Mouse (Mus musculus): ENCODE data around the gene Fcrla. TPM values are rescaled to one million over a fixed set of nuclear protein-coding genes. Genes with fewer than 3 reads are reported as not detected.
A peak's percentile ranks its signal among the peaks of the same experiment; 100 is the strongest.

Fcrla gene
- total and polyA plus RNA-seq, 3 experiments: 0.39 to 2.2 (median 0.89) TPM

DNA sequence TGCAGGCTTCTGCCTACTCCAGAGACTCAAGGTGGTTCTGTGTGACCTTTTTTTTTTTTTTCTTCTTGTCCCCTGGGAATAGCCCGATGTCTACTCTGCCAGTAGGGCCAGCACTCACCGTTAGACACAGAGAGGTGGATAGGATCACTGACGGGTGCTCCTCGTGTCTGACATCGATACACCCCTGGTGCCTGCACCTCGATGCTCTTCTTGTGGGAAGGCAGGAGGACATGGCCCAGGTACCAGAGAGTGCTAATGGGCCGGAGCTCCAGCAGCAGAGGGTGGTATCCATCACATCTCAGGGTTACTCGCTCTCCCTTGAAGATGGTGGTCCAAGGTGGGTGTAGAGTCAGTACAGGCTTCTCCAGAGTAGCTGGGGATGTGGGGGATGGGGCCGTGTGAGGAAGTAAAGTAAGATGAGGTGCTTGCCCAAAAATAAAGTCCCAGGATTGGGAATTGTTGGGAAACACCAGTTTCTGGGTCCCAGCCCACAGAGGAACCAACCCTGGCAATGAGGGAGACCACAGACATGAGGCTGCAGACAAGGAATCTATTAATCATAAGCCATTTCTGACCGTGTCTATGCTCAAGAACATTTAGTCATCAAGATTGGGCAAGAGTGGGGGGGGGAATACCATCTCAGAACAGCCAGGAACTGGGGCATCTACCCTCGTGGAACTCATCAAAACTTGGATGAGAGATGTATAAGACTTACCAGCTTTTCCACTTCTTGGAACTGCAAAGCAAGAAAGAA lies 15.3 kb downstream of the Fcrla start:
- WGBS: 84% methylated on average over 11 of the region's 11 CpGs
- no peak for TF ChIP-seq POLR2A (IDR thresholded peaks at IDR 0.05; ENCODE audit: insufficient read depth, low read depth, low read length)
- TF ChIP-seq CTCF (IDR thresholded peaks at IDR 0.05): no peak
- TF ChIP-seq EP300 (IDR thresholded peaks at IDR 0.05; ENCODE audit: insufficient read depth, low read depth, low read length): no peak
- peaks cover 10% of the 10 kb centered on the region for H3K27me3 ChIP-seq (ENCODE audit: control insufficient read depth, insufficient read depth, low read length)
- no peak overlapping the region for H3K27ac ChIP-seq
- H3K4me1 ChIP-seq (ENCODE audit: control insufficient read depth, insufficient read depth, low read length): no peaks in the 10 kb centered on the region; the same call in 1 of the 2 replicates
- no peak overlapping the region for H3K4me3 ChIP-seq
- no peaks in the 10 kb centered on the region for H3K36me3 ChIP-seq (ENCODE audit: control insufficient read depth, insufficient read depth, low read length)
- intact Hi-C loops (cut with DNase I): no loop called here
- no peak for DNase-seq
- no peaks in the 10 kb centered on the region for H3K79me2 ChIP-seq (replicated peaks; ENCODE audit: control insufficient read depth, insufficient read depth, low read length)
- no peak overlapping the region for H3K9ac ChIP-seq (ENCODE audit: low read depth, low read length)

DNA sequence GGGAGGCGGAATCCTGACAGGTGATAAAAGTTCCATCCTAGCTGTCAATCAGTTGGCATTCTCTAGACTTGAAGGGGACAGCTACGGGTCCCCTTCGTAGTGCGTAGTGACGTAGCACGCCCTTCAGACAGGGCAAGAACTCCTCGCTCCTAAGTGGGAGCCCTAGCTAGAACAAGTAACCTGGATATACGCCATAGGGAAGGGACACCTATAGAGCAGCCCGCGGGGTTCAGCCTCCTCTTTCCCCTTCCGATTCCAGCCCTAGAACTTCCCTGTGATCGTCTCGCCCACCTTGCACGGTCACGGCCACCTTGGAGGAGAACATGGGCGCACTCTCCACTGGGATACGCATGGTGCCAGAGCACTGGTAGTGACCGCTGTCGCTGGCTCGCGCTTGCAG lies 19.0 kb downstream of the Fcrla start:
- Histone ChIP-seq H3K4me3 (peak overlapping the region; percentile 16), H3K9ac (ENCODE audit: low read depth, low read length) (no peak overlapping the region), H3K79me2 (replicated peaks; ENCODE audit: control insufficient read depth, insufficient read depth, low read length) (no peaks in the 10 kb centered on the region), H3K27me3 (ENCODE audit: control insufficient read depth, insufficient read depth, low read length) (peaks cover 11% of the 10 kb centered on the region), H3K36me3 (ENCODE audit: control insufficient read depth, insufficient read depth, low read length) (no peaks in the 10 kb centered on the region), H3K27ac (no peak overlapping the region), H3K4me1 (ENCODE audit: control insufficient read depth, insufficient read depth, low read length) (no peaks in the 10 kb centered on the region; the same call in 1 of the 2 replicates)
- intact Hi-C loops (cut with DNase I): no loop called here
- no peak for TF ChIP-seq CTCF (IDR thresholded peaks at IDR 0.05)
- TF ChIP-seq EP300 (IDR thresholded peaks at IDR 0.05; ENCODE audit: insufficient read depth, low read depth, low read length): no peak
- no peak for TF ChIP-seq POLR2A (IDR thresholded peaks at IDR 0.05; ENCODE audit: insufficient read depth, low read depth, low read length)
- no peak for DNase-seq
- WGBS: 10% methylated on average over 21 of the region's 21 CpGs

DNA sequence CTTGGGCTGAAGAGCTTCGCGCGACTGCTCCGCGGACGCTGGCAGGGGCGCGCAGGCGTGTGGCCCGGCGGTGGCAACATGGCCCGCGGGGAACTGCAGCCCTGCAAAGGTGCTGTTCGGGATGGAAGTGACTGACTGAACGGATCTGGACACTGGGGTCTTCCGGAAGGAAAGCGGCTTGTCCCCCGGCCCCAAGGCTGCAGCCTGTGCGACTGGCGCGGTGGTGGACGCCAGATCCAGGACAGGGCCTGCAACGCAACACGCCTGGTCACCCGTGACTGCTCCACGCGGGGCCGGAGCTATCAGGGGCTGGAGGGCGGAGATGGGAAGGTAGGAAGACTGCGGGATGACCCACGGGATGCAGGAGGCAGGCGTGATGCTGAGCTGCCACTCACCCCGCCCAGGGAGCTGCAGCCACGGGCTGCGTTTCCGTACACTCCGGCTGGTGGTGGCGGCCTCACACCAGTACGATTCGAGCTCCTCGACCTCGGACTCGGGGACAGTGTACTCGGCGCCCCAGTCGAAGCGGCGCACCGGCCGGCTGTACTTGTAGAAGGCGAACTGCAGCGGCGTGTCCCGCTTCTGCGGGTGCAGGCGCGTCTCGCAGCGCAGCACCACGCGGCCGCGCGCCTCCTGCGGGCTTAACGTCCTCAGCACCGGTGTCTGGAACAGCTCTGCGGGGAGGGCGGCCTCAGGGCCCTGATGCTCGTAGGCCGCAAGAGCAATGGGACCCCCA lies 19.8 kb downstream of the Fcrla start:
- H3K4me1 ChIP-seq (ENCODE audit: control insufficient read depth, insufficient read depth, low read length): no peaks in the 10 kb centered on the region; the same call in 1 of the 2 replicates
- intact Hi-C loops (cut with DNase I): no loop called here
- peak; percentile 27 to 36 for DNase-seq
- H3K36me3 ChIP-seq (ENCODE audit: control insufficient read depth, insufficient read depth, low read length): no peaks in the 10 kb centered on the region
- 3% methylated on average over 71 of the region's 71 CpGs for WGBS
- no peak for TF ChIP-seq CTCF (IDR thresholded peaks at IDR 0.05)
- TF ChIP-seq POLR2A (IDR thresholded peaks at IDR 0.05; ENCODE audit: insufficient read depth, low read depth, low read length): no peak
- no peak for TF ChIP-seq EP300 (IDR thresholded peaks at IDR 0.05; ENCODE audit: insufficient read depth, low read depth, low read length)
- H3K9ac ChIP-seq (ENCODE audit: low read depth, low read length): peak overlapping the region; percentile 39
- peaks cover 11% of the 10 kb centered on the region for H3K27me3 ChIP-seq (ENCODE audit: control insufficient read depth, insufficient read depth, low read length)
- H3K4me3 ChIP-seq: peak overlapping the region; percentile 16; the same call in 1 of the 2 replicates
- H3K27ac ChIP-seq: no peak overlapping the region
- no peaks in the 10 kb centered on the region for H3K79me2 ChIP-seq (replicated peaks; ENCODE audit: control insufficient read depth, insufficient read depth, low read length)

DNA sequence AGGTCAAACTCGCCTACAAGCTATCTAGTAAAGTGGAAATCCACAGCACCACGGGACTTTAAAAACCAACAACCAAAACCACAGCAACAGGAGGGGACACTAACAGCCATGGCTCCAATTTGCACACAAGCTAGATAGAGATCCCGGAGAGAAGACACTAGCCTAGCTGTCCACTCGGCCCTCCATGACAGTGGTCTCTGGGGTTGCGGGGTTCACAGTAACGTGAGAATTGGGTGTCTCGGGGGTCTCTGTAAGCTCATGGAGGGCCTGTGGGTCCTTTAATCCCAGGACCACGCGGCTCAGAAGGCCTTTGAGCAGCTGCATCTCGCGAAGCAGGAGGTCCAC lies 20.3 kb downstream of the Fcrla start:
- no peaks in the 10 kb centered on the region; the same call in 1 of the 2 replicates for H3K4me1 ChIP-seq (ENCODE audit: control insufficient read depth, insufficient read depth, low read length)
- no peak overlapping the region for H3K27ac ChIP-seq
- 44% methylated on average over 11 of the region's 11 CpGs for WGBS
- H3K4me3 ChIP-seq: no peak overlapping the region
- no peaks in the 10 kb centered on the region for H3K79me2 ChIP-seq (replicated peaks; ENCODE audit: control insufficient read depth, insufficient read depth, low read length)
- H3K27me3 ChIP-seq (ENCODE audit: control insufficient read depth, insufficient read depth, low read length): peaks cover 11% of the 10 kb centered on the region
- no peak overlapping the region for H3K9ac ChIP-seq (ENCODE audit: low read depth, low read length)
- DNase-seq: no peak
- H3K36me3 ChIP-seq (ENCODE audit: control insufficient read depth, insufficient read depth, low read length): no peaks in the 10 kb centered on the region
- TF ChIP-seq EP300 (IDR thresholded peaks at IDR 0.05; ENCODE audit: insufficient read depth, low read depth, low read length) (no peak), CTCF (IDR thresholded peaks at IDR 0.05) (no peak), POLR2A (IDR thresholded peaks at IDR 0.05; ENCODE audit: insufficient read depth, low read depth, low read length) (no peak)
- intact Hi-C loops (cut with DNase I): no loop called here

DNA sequence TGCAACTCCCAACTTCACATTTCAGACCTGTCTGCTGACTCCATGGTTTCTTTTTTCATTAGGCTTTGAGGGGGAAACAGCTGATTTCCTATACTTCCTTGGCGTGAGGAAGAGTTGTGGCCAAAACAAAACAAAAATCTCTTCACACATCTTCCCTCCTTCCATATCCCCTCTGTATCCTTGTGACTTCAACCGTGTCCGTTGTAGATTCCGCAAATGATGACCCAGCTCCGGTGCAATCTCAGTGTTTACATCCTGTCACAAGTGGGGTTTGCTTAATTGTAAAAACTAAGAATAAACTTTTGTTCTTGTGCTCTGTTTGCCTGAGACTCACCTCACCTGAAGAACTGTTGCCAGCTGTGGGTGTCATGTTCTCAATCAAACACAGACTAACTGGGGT lies 23.9 kb downstream of the Fcrla start:
- Histone ChIP-seq H3K27ac (no peak overlapping the region), H3K9ac (ENCODE audit: low read depth, low read length) (no peak overlapping the region), H3K79me2 (replicated peaks; ENCODE audit: control insufficient read depth, insufficient read depth, low read length) (no peaks in the 10 kb centered on the region), H3K4me3 (no peak overlapping the region), H3K27me3 (ENCODE audit: control insufficient read depth, insufficient read depth, low read length) (peaks cover 10% of the 10 kb centered on the region), H3K4me1 (ENCODE audit: control insufficient read depth, insufficient read depth, low read length) (no peaks in the 10 kb centered on the region; the same call in none of the 2 replicates), H3K36me3 (ENCODE audit: control insufficient read depth, insufficient read depth, low read length) (no peaks in the 10 kb centered on the region)
- DNase-seq: no peak
- TF ChIP-seq CTCF (IDR thresholded peaks at IDR 0.05): no peak
- TF ChIP-seq EP300 (IDR thresholded peaks at IDR 0.05; ENCODE audit: insufficient read depth, low read depth, low read length): no peak
- no peak for TF ChIP-seq POLR2A (IDR thresholded peaks at IDR 0.05; ENCODE audit: insufficient read depth, low read depth, low read length)
- intact Hi-C loops (cut with DNase I): no loop called here
- WGBS: 37% methylated on average over 5 of the region's 5 CpGs

Data from heart, adult 2 months (tissue).